Mouse (Mus musculus) embryonic facial prominence, embryonic 11.5 days (tissue): Measurements from ENCODE around the gene Lif. TPM values are rescaled to one million over a fixed set of nuclear protein-coding genes. Genes with fewer than 3 reads are reported as not detected.

Experiments used
- ATAC-seq: fragments of 200-750 bp; cut with Nextera tagmentation; replicated peaks from 2 replicates; pipeline ENCODE4 v1.8.0; 2017; ENCODE audit warnings: low read depth; ENCODE audit not compliant: insufficient number of reproducible peaks, low FRiP score, low TSS enrichment
- DNase-seq: peaks from one replicate; pipeline ENCODE4 v3.0.0-alpha.2; 2015; ENCODE audit warnings: low spot score
- H3K27ac ChIP-seq: fragments of 300-500 bp; sonication (generic); replicated peaks from 2 replicates; pipeline ENCODE4 v1.5.1; 2014; ENCODE audit warnings: mild to moderate bottlenecking, low read depth, low read length, control low read depth
- H3K27me3 ChIP-seq: fragments of 300-500 bp; sonication (generic); 2 replicates; pipeline ENCODE4 v1.6.1; 2014; ENCODE audit warnings: mild to moderate bottlenecking, low read length, moderate library complexity, mixed read lengths; ENCODE audit not compliant: control insufficient read depth, insufficient read depth
- H3K36me3 ChIP-seq: fragments of 300-500 bp; sonication (generic); replicated peaks from 2 replicates; pipeline ENCODE4 v1.6.1; 2014; ENCODE audit warnings: low read depth, mild to moderate bottlenecking, low read length, moderate library complexity, mixed read lengths; ENCODE audit not compliant: control insufficient read depth, insufficient read depth
- H3K4me1 ChIP-seq: fragments of 300-500 bp; sonication (generic); 2 replicates; pipeline ENCODE4 v1.6.1; 2014; ENCODE audit warnings: low read length, mixed read lengths; ENCODE audit not compliant: control insufficient read depth, insufficient read depth
- H3K4me2 ChIP-seq: fragments of 300-500 bp; sonication (generic); 2 replicates; pipeline ENCODE4 v1.6.1; 2014; ENCODE audit warnings: low read depth, mild to moderate bottlenecking, control low read depth, low read length, moderate library complexity
- H3K4me3 ChIP-seq: fragments of 300-500 bp; sonication (generic); 2 replicates; pipeline ENCODE4 v1.5.1; 2014; ENCODE audit warnings: low read depth, low read length, control low read depth
- H3K9ac ChIP-seq: fragments of 300-500 bp; sonication (generic); replicated peaks from 2 replicates; pipeline ENCODE4 v1.6.1; 2014; ENCODE audit warnings: mild to moderate bottlenecking, control low read depth, low read length
- H3K9me3 ChIP-seq: fragments of 300-500 bp; sonication (generic); replicated peaks from 2 replicates; pipeline ENCODE4 v1.6.1; 2016; ENCODE audit warnings: mild to moderate bottlenecking, low read length, inconsistent platforms, mixed read lengths; ENCODE audit not compliant: control insufficient read depth
- WGBS: fragments of 180-500 bp; shearing (Covaris S2); extraction: QIAGEN DNeasy Blood & Tissue Kit; methylation state at CpG from one replicate; pipeline ENCODE4 v1.1.7; 2014; 5-methylcytosine and 5-hydroxymethylcytosine counted together
- polyA plus RNA-seq: library from polyadenylated mRNA; unstranded; fragments of >200 nt; fragmentation: Nextera tagmentation; extraction: Ambion mirVana; gene quantifications from 2 replicates; pipeline ENCODE4 v1.2.1, GENCODE M21; 2014

Lif gene
- polyA plus RNA-seq, 1 experiment from 2014 or later = 0.07 TPM

- H3K4me1 ChIP-seq = peaks cover 4% of the 10 kb centered on the region; the same call in 1 of the 2 replicates
- WGBS = 8% methylated on average over 5 of the region's 5 CpGs
- H3K4me3 ChIP-seq = no peak overlapping the region
- no peak for ATAC-seq
- H3K36me3 ChIP-seq = no peaks in the 10 kb centered on the region
- H3K27me3 ChIP-seq = no peaks in the 10 kb centered on the region
- 0 out of 2 replicates have a peak overlapping the region, but pooled peaks have one; percentile 30 for H3K27ac ChIP-seq
- no peak overlapping the region for H3K4me2 ChIP-seq
- DNase-seq = peak; percentile 40
- H3K9ac ChIP-seq = peak overlapping the region; percentile 38; the same call in 1 of the 2 replicates
- H3K9me3 ChIP-seq = no peaks in the 10 kb centered on the region
Measured at GRCm38 (mm10) chr11:4302363-4302913, 45.1 kb downstream of the Lif start.

- Histone ChIP-seq H3K27me3 (no peaks in the 10 kb centered on the region), H3K27ac (no peak overlapping the region), H3K4me2 (no peak overlapping the region), H3K9me3 (no peaks in the 10 kb centered on the region), H3K4me3 (no peak overlapping the region), H3K36me3 (no peaks in the 10 kb centered on the region), H3K9ac (no peak overlapping the region; the same call in 1 of the 2 replicates), H3K4me1 (peaks cover 4% of the 10 kb centered on the region; the same call in 1 of the 2 replicates)
- ATAC-seq = no peak
- 51% methylated on average over 9 of the region's 9 CpGs for WGBS
- DNase-seq = no peak
Measured at GRCm38 (mm10) chr11:4303033-4303432, 45.7 kb downstream of the Lif start.

- no peak overlapping the region for H3K4me3 ChIP-seq
- no peak overlapping the region for H3K27ac ChIP-seq
- WGBS = 81% methylated on average over 4 of the region's 4 CpGs
- H3K4me2 ChIP-seq = no peak overlapping the region
- no peak for DNase-seq
- no peak overlapping the region for H3K9ac ChIP-seq
- H3K27me3 ChIP-seq = no peaks in the 10 kb centered on the region
- ATAC-seq = no peak
- peaks cover 9% of the 10 kb centered on the region; the same call in 1 of the 2 replicates for H3K4me1 ChIP-seq
- H3K36me3 ChIP-seq = no peaks in the 10 kb centered on the region
- no peaks in the 10 kb centered on the region for H3K9me3 ChIP-seq
Measured at GRCm38 (mm10) chr11:4304203-4304602, 46.8 kb downstream of the Lif start.

- 81% methylated on average over 4 of the region's 4 CpGs for WGBS
- no peak for DNase-seq
- no peak overlapping the region for H3K4me3 ChIP-seq
- no peak overlapping the region for H3K9ac ChIP-seq
- no peaks in the 10 kb centered on the region for H3K36me3 ChIP-seq
- H3K27ac ChIP-seq = no peak overlapping the region
- no peak overlapping the region for H3K4me2 ChIP-seq
- no peaks in the 10 kb centered on the region for H3K9me3 ChIP-seq
- ATAC-seq = no peak
- H3K4me1 ChIP-seq = peaks cover 9% of the 10 kb centered on the region; the same call in 1 of the 2 replicates
- H3K27me3 ChIP-seq = no peaks in the 10 kb centered on the region
Measured at GRCm38 (mm10) chr11:4305090-4305489, 47.7 kb downstream of the Lif start.

GRCm38 (mm10) chr11:4306086-4306485 is 48.7 kb downstream of the Lif start:
- peaks cover 9% of the 10 kb centered on the region; the same call in 1 of the 2 replicates for H3K4me1 ChIP-seq
- H3K27ac ChIP-seq = no peak overlapping the region
- 59% methylated on average over 2 of the region's 2 CpGs for WGBS
- no peaks in the 10 kb centered on the region for H3K36me3 ChIP-seq
- no peak overlapping the region for H3K9ac ChIP-seq
- H3K4me2 ChIP-seq = no peak overlapping the region
- H3K4me3 ChIP-seq = no peak overlapping the region
- H3K27me3 ChIP-seq = no peaks in the 10 kb centered on the region
- H3K9me3 ChIP-seq = no peaks in the 10 kb centered on the region
- DNase-seq (peak; percentile 15), ATAC-seq (no peak)

GRCm38 (mm10) chr11:4308060-4308513 is 50.7 kb downstream of the Lif start:
- DNase-seq = peak; percentile 56
- WGBS = 5% methylated on average over 6 of the region's 6 CpGs
- H3K36me3 ChIP-seq = no peaks in the 10 kb centered on the region
- H3K9me3 ChIP-seq = no peaks in the 10 kb centered on the region
- peak overlapping the region; percentile 70 for H3K27ac ChIP-seq
- 0 out of 2 replicates have a peak overlapping the region, but pooled peaks have one; percentile 6 for H3K4me3 ChIP-seq
- no peak for ATAC-seq
- H3K4me1 ChIP-seq = peaks cover 5% of the 10 kb centered on the region; the same call in 1 of the 2 replicates
- H3K9ac ChIP-seq = peak overlapping the region; percentile 39
- H3K27me3 ChIP-seq = no peaks in the 10 kb centered on the region
- peak overlapping the region; percentile 41 for H3K4me2 ChIP-seq

- peak overlapping the region; percentile 39 for H3K9ac ChIP-seq
- WGBS = 20% methylated on average over 25 of the region's 25 CpGs
- ATAC-seq = peak; percentile 82
Measured at GRCm38 (mm10) chr11:4308514-4309450, 51.4 kb downstream of the Lif start.

More at GRCm38 (mm10) chr11:4308514-4309450, 51.4 kb downstream of the Lif start:
- H3K4me1 ChIP-seq = peaks cover 5% of the 10 kb centered on the region; the same call in 1 of the 2 replicates
- H3K27ac ChIP-seq = peak overlapping the region; percentile 70
- DNase-seq = peak; percentile 94
- H3K9me3 ChIP-seq = no peaks in the 10 kb centered on the region
- 0 out of 2 replicates have a peak overlapping the region, but pooled peaks have one; percentile 6 for H3K4me3 ChIP-seq
- H3K4me2 ChIP-seq = peak overlapping the region; percentile 41
- H3K27me3 ChIP-seq = no peaks in the 10 kb centered on the region
- H3K36me3 ChIP-seq = no peaks in the 10 kb centered on the region
